Mouse (Mus musculus) layer of hippocampus, adult 2 months (tissue): Measurements from ENCODE around the gene 1700017B05Rik. TPM values are rescaled to one million over a fixed set of nuclear protein-coding genes. Genes with fewer than 3 reads are reported as not detected.

ENCODE experiments used
- DNase-seq, 2 experiments: peaks; one replicate each; pipeline ENCODE4 v3.0.0; 2022; ENCODE audit warnings: low spot score in 2 of 2
- H3K27ac ChIP-seq: fragments of 200-600 bp; 2 replicates; pipeline ENCODE4 v1.8.1; 2022
- H3K4me3 ChIP-seq: fragments of 200-600 bp; 2 replicates; pipeline ENCODE4 v1.8.1; 2022; ENCODE audit warnings: mild to moderate bottlenecking
- CTCF ChIP-seq: fragments of 200-600 bp; conservative IDR thresholded peaks from 2 replicates; pipeline ENCODE4 v1.8.1; 2022; ENCODE audit warnings: antibody characterized with exemption, mild to moderate bottlenecking, moderate library complexity
- total RNA-seq, 2 experiments: library from RNA; stranded (reverse); gene quantifications; 2 replicates each; pipeline ENCODE4 v1.2.3; 2021

The 1700017B05Rik gene
- total RNA-seq, 2 experiments from 2014 or later = 29.4 to 32.4 TPM

DNA sequence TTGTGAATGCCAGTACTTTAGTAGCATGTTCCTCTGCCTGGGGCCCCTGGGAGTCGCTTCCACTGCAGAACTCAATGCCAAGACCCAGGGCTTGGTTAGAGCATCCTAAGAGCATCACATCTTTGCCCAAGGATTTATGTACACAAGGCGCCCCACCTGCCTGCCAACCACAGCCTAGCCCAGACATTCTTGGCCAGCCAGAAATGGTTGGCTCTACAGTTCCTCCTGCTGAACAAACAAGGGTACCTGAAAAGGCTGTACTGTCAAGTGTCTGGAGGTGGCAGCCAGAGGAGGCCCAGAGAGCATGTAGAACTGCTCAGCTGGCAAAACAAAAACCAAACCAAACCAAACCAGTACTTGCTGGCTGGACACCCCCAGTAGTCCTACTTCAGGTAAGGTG is 11.3 kb downstream of the 1700017B05Rik start:
- no peak for TF ChIP-seq CTCF
- Histone ChIP-seq H3K4me3 (no peak overlapping the region), H3K27ac (no peak overlapping the region)
- DNase-seq = no peak

DNA sequence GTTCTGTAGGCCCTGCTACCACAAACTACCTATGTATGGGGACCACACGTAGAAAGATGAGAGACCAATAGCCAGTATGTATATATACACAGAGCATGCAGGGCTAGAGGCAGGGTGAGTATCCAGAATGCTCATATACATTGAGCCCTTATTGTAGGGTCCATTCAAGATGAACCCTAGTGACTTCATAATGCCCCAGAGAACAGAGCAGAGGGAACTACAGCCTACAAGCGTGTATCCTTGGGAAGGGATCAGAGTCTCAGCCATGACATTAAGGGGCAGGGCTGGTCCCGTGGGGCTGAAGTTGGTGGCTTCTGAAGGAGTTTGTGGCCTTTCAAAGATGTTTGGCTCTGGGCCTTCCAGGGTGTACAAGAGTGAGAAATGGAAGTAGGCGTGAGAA is 12.4 kb downstream of the 1700017B05Rik start:
- no peak overlapping the region for H3K4me3 ChIP-seq
- H3K27ac ChIP-seq = no peak overlapping the region
- no peak for DNase-seq
- TF ChIP-seq CTCF = no peak

DNA sequence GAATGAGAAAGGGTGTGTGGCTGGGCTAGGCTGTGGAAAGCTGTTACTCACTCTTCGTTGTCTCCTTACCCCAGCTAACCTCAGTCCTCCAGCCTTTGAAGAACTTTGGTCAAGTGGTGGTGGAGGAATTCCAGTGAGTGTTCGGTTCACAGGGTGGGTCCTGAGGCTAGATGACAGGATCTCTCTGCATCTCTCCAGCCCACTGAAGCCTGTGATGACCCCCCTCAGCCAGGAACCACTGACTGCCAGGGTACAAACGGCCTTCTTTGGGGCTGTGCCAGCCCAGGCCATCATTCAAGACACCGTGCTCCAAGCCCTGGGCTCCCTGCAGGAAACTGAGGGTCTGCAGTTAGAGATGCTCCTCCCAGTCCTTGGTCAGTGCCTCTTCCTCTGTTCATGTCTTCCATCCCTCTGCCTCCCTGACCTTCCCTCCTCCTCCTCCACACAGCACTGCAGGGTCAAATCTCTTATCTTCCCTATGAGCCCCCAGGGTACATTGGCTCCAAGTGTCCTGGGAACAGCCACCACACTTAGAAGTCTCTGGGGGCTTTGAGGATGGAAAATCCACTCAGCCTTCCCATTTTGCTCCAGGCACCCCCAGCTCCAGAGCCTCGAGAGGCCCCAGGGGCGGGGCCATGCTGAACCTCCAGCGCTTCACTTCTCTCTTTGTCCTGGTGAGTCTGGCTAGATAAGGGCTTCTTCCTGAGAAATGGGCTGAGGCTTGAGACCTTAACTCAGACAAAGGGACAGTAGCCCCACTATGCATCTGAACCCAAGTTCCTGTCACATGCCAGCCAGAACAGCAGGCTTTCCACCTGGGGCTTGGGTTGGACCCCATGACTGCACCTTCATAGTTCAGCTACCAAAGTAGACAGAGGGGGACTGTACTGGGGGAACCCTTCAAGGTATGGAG is 14.1 kb downstream of the 1700017B05Rik start:
- no peak overlapping the region for H3K4me3 ChIP-seq
- no peak for DNase-seq
- H3K27ac ChIP-seq = no peak overlapping the region
- no peak for TF ChIP-seq CTCF

DNA sequence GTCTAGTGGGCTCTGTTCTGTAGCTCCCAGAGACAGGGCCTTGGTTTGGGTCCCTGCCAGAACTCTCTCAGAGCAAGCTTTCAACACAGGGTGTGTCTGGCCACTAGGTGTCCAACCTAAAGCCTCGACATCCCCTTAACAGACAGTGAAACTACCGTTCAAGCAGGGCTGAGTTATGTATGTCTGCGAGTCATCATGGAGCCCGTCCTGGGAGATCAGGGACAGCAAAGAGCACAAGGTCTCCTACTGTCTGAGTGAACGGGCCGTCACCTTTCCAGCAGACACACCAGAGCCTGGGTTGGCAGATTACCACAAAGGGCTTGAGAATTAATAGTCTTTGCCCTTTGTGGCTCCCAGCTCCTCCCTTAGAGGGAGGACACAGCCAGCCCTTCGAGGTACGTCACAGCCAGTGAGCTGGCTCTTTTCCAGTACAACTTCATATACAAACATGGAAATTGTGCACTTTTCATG is 15.2 kb downstream of the 1700017B05Rik start:
- no peak for DNase-seq
- no peak overlapping the region for H3K27ac ChIP-seq
- no peak for TF ChIP-seq CTCF
- H3K4me3 ChIP-seq = no peak overlapping the region

DNA sequence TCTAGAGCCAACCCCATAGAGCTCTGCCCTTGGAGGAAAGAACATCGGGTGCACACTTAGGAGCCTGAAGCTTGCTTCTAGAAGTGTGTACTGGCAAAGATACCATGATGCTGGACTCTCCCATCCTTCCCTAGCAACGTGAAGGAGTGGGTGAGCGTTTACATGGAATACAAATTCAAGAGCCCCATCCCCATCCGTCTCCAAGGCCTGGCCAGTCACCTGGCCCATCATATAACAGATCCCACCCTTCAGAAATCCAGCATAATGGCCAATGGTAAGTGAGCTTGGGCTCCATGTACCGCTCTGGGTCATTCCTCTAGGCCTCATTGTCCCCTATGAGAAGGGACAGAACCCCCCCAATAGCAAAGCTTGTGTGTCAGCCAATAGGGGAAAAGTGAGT is 15.9 kb downstream of the 1700017B05Rik start:
- TF ChIP-seq CTCF = no peak
- Histone ChIP-seq H3K27ac (no peak overlapping the region), H3K4me3 (no peak overlapping the region)
- no peak for DNase-seq

DNA sequence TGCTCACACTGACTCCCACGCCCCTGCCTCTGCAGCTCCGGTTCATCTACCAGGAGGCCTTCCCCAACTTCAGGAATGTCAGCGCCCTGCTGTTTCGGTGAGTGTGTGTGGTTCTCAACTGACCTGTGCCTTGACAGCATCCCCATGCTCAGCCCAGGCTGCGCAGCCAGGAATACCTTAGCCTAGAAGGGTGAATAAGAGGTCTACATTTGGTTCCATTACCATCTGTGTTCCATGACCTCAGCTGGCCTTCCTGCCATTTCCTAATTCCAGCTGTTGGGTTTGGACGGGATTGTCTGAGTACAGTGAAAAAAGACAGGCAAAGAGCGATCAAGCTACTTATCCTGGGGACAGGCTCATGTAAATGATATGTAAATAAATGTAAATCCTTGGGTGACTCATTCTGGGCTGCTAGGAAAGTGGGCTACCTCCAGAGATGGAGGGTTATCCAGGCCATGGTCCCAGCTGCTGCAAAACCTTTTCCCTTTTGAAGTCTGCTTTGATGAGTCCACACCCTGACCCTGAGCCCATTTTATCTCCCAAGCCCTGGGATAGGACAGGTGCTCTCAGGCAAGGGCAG is 18.2 kb downstream of the 1700017B05Rik start:
- no peak overlapping the region for H3K4me3 ChIP-seq
- TF ChIP-seq CTCF = no peak
- no peak for DNase-seq
- H3K27ac ChIP-seq = no peak overlapping the region

DNA sequence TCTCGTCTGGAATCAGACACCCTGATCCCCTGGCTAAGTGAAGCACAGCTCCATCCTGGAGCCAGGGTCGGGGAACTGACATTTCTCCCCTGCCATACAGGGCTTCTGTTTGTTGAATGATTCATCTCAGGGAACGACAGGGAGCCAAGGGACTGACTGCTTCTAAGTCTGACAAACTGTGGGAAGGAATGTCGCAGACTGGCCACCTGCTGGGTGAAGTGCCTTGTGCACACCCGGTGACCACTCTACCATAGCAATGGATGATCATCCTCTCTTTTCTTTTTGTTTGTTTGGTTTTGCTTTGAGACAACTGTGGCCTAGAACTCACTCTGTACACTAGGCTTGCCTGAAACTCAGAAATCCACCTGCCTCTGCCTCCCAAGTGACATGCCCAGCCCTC is 19.5 kb downstream of the 1700017B05Rik start:
- Histone ChIP-seq H3K4me3 (no peak overlapping the region), H3K27ac (no peak overlapping the region)
- no peak for TF ChIP-seq CTCF
- DNase-seq = no peak

DNA sequence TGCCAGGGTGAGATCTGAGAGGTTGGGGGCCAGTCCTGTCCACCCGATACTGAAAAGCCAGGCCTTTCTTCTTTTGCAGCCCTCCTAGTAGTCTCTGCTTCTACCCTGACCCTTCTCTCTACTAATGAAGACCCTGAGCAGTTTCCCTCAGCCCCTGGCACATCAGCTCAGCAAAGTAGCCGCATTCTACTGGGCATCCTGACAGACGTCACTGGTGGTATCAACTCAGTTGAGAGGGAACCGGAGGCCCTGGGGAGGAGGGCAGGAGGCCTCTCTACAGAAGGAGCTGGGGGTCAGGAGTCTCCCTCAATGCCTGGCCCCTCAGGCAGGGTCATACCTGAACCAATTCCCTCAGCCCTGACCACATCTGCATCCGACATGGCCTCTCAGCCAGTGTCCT is 21.3 kb downstream of the 1700017B05Rik start:
- TF ChIP-seq CTCF = no peak

DNA sequence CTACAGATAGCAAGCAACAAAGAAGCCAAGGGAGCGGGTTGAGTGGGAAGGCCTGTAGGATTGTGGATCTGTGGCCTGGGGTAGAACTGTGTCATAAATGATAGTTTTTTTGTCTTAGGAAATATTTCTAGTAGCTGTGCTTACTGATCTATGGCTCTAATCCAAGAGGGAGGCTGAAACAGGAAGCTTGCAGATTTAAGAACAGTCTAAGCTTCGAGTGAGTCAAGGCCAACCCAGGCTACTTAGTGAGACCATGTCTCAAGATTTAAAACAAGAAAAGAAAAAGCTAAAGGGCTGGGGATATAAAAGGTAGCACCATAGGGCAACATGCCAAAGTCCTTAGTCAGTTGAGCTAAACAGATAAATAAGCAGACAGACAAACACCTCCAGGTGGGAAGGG is 24.2 kb downstream of the 1700017B05Rik start:
- no peak for DNase-seq
- no peak for TF ChIP-seq CTCF
- Histone ChIP-seq H3K4me3 (no peak overlapping the region), H3K27ac (no peak overlapping the region)

More for the DNA sequence above, 21.3 kb downstream of the 1700017B05Rik start:
- Histone ChIP-seq H3K27ac (no peak overlapping the region), H3K4me3 (no peak overlapping the region)
- no peak for DNase-seq

DNA sequence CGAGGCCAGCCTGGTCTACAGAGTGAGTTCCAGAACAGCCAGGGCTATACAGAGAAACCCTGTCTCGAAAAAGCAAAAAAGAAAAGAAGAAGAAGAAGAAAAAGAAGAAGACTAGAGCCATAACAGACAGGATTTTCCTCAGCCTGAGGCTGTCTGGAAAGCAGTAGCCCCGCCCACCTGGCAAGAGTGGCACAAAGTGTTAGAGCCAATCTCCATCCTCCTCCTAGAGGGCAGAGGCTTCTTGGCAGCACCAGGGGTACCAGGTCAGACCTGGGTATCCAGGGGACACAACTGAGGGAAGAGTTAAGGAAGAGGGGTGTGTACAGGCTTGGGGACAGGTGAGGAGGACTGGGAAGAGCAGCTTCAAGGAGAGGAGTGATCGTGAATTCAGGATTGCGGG is 24.7 kb downstream of the 1700017B05Rik start:
- no peak for DNase-seq
- no peak for TF ChIP-seq CTCF
- no peak overlapping the region for H3K4me3 ChIP-seq
- no peak overlapping the region for H3K27ac ChIP-seq

DNA sequence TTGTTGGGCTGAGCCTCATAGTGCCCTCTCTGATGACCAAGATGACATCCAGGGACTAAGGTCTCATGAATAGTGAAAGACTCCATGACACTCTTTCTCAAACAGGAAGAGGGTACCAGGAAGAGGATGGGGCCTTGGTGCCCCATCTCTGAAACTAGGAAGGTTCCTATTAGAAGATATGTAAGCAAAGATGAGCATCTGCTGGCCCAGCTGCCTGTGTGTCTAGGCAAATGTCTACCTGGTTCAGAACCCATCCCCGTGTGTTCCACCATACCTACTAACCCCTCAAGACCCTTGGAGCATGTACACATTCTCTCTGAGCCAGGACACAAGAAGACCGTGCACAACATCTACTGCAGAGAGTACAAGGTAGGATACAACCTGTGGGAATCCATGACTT is 26.2 kb downstream of the 1700017B05Rik start, which contains the start of gene Trcg1:
Trcg1 (plus strand) TSS at position 301 of the 400 bp plus-strand sequence.
- no peak for DNase-seq
- Histone ChIP-seq H3K4me3 (no peak within 1 kb of the TSS), H3K27ac (no peak within 1 kb of the TSS)
- TF ChIP-seq CTCF = no peak

DNA sequence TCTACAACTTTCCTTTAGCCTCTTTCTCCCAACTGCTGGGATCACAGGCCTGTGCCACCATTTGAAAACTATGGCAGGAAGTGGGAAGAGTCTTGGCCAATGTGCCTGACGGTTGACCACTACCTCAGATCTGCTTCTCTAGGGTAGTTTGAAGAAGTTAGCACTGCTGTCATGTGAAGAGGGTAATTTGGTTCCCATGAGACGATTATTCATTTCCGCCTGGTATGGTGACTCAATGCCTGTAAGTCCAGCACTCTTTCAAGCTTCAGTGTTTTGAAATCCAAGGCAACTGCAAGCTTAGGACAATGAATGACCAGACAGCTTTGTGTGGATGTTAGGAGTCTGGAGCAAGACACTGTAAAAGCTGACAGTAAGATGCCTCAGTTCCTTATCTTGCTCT is 28.6 kb downstream of the 1700017B05Rik start:
- Histone ChIP-seq H3K27ac (no peak overlapping the region), H3K4me3 (no peak overlapping the region)
- no peak for DNase-seq
- no peak for TF ChIP-seq CTCF

DNA sequence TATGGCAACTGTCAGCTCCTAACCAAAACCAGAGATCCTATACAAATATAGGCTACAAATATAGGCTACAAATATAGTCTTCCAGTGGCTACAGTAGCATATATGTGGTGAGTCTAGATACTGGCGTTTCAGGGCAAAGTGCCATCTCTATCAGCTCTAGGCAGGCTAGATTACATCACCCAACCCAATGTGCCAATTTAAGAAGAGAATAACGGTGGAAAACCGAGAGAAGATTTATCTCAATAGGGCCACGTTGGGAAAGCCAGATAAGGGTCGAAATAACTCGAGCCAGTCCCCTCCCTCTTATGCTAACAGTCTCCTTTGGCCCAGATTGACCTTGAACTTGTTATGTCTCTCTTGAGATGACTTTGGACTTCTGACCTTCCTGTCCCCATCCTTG is 29.3 kb downstream of the 1700017B05Rik start:
- Histone ChIP-seq H3K27ac (no peak overlapping the region), H3K4me3 (no peak overlapping the region)
- DNase-seq = no peak
- no peak for TF ChIP-seq CTCF

DNA sequence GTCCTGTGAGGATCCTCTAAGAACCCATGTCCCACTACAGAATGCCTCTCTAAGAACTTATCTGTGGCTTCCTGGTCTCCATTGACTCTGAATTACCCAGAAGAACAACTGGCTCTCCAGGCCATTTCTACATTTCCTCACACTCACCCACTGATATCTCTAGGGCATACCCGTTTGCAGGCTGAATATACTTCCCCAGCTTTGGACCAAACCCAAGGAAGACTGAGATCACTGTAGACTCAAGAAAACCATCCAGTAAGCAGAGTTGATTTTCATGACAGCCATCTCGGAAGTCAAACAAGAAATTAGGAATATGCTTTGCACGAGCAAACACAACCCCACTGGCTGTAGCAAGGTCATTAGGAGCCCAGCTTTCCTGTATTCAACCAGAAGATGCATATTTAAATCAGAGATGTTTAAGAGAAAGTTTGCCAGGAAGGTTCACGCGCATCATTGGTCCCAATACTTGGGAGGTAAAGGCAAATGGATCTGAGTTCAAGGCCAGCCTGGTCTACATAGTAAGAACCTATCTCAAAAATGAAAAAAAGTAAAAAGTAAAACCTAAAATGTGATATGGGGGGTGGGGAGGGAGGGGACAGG is 30.0 kb downstream of the 1700017B05Rik start:
- no peak for TF ChIP-seq CTCF
- no peak overlapping the region for H3K27ac ChIP-seq
- no peak for DNase-seq
- no peak overlapping the region for H3K4me3 ChIP-seq
